Mouse (Mus musculus) Muller cell, postnatal 12 days (primary cell): ENCODE measurements around the gene Nhej1.

Experiments
- DNase-seq: peaks from one replicate; pipeline ENCODE4 v3.0.0-alpha.2; 2015; ENCODE audit errors: inconsistent ontology term

The Nhej1 gene

DNA sequence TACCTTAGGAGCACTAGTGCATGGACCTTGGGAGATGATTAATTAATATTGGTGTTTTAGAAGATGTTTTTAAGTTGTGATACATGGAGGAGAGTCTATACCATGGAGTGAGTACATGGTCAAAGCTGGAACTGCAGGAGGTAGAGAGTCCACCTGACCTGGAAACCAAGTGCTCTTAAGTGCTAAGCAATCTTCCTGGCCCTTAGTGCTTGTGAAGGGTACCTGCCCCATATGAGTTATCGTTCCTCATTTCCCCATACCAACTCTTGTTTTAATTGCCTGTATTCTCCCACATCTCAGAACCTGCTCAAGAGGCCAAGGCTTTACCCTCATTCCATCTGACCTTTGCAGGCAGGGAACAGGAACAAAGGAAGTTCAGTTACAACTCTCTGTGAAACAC, 149.1 kb downstream of the Nhej1 start:
- DNase-seq = no peak

DNA sequence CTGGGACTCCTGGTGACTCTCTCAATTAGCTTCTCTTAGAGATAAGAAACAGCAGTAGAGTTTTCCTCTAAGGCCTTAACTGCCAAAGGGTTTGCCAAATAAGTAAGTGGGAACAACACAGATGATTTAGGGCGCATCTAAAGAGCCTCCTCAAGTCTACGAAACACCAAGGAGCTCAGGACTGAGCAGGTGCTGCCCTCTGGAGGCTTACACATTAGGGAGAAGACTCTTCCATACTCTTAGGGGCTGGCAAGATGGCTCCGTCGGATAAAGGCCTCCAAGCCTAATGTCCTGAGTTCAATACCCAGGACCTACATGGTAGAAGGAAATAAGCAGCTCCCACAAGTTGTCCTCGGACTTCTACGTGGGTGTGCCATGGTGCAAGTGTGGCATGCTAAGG, 151.4 kb downstream of the Nhej1 start:
- DNase-seq = no peak

DNA sequence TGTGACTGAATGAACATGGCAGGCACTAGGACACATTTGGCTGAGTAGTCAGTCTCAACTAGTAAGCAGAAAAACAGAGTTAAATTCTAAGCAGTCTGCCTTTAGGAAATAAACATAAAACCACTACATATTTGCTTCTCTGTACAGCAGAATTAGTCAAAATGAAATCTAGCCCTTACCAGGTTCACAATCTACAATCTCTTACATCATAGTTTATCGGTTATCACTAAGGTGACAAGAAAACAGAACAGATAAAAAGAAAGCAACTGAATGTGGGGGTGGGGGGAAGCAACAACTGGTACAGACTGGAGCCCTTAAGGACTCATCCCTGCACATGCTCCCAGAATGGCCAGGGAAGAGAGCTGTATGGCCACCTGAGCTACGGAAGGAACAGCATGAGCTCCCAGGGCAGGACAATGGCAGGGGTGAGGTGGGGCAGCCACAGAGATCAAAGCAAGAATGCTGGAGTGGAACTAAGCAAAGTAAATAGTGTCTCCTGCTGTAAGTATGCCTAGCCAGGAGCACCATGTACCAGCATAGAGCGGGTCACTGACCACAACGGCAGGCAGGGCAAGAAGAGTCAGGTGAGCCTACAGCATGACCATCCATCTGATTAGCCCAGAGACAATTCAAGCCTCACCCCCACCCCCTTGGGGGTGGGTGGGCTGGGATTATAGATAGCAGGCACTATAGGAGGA, 153.5 kb downstream of the Nhej1 start:
- DNase-seq = no peak

DNA sequence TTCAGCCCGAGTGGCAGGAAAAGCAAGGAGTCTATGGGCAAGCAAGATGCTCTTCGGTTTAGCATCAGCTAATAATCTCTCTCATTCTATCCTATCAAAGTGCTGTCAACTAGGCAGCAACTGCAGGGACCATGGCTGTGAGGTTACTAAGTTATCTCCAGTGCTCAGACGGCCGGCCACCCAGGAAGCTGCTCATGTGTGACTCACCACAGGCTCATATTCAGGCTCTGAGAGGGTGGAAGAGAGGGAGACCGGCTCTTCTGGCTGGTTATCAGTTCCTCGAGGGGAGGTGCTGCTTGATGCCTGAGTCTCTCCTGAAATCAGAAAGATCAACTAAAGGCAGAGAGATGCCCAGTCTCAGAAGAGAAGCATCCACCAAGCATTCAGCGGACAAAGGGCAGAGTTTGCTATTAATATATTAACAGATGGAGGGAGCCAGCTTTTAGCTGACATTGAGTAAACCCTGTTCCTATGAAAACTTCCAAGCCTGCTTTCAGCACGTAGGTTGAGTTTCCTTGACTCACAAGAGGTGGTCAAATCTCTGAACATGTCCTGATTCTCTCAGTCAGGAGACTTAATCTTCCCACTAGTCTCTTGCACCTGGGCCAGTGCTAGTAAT, 156.9 kb downstream of the Nhej1 start:
- no peak for DNase-seq

DNA sequence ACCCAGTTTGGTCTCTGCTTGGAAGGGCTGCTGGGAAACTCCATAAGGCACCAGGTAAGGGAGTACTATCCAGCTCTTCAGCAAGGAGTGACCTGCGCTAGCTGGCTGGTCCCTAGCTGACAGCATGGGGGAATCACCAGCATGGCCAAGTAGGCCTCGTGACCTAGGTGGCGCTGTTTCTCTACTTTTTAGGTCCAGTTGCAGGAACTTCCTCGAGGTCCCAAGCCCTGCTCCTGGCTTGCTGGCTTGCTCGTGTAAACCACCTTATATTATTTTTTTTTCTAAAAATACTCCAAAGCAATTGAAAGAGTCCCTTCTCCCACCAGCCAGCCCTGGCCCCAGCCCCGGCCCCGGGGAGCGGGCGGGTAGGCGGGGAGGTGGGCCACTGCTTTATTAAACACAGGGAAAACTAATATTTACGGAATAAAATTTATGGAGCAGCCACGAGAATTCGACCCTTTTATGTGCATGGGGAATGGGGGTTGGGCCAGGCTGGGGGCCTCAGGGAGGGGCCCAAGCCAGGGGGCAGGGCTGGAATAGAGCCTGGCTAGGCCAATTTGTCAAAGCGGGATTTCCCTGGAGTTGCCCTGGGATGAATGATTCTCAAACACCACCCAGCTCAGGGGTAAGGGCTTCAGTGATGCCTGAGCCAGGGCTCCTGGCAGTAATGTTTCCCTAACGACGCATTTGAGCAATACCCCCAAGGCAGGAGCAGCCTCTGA, 160.3 kb downstream of the Nhej1 start:
- DNase-seq = peak; percentile 53

DNA sequence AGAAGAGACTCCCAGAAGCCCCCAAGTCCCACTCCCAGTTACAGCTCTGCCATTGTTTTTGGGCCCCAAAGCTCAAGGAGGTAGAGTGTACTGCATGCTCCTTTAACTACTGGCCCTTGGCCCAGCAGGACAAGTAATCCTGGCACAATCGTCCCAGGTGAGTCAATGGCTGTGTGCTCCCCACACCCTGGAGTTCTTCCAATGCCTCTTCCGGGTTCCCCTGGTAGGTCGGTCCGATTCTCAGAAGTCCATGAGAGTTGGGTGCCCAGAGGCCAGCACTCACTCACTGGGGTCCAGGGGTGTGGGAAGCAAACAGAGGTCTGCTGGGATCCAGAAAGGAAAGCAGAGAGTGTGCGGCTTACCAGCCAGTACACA, 162.2 kb downstream of the Nhej1 start:
- DNase-seq = no peak

DNA sequence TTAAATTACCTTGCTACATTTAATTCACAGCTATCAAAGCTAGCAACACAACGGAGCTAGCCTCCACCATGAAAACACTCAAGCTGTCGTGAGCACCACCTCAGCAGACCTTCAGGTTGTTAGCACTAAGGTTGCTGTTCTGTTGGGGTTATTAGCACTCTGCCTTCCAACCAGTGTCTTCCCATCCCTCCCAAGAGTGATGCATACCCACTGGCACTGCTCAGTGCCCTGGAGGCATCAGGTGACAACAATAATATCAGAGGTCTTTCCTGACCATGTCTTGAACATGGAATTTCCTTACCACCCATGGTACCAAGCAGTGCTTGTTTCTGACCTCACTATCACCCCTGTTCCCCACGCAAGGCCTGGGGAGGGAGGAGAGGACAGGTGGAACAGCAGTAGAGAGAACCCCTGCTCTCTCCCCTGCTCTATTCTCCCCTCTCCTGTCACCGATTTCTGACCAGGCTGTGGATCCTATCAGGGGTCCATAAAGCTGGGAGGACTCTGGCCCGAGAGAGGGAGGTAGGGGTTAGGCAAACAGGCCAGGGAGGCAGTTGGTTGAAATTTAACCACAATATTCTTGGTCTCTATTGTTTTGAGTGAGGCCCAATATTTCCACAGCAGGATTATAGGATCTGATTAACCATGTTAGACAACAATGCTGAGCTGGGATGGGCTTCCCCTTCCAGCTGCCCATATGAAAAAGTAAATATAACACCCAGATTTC, 162.7 kb downstream of the Nhej1 start:
- DNase-seq = no peak

DNA sequence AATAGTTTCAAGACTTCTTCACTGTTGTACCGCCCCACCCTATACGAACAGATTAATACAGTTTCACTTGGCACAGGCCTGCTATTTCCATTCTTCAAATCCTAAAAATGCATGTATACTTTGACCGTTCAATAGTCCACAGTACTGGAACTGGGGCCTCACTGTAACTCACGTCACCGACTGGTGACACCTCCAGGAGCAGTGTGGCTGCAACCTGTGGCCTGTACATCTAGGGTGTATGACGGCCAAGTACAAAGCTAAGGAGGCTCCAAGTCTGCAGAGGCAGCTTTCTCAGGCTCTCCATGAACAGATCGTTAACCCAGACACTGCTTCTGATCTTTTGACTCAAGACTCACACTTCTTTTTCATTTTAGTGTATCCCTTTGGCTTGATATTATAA, 163.3 kb downstream of the Nhej1 start:
- DNase-seq = no peak

DNA sequence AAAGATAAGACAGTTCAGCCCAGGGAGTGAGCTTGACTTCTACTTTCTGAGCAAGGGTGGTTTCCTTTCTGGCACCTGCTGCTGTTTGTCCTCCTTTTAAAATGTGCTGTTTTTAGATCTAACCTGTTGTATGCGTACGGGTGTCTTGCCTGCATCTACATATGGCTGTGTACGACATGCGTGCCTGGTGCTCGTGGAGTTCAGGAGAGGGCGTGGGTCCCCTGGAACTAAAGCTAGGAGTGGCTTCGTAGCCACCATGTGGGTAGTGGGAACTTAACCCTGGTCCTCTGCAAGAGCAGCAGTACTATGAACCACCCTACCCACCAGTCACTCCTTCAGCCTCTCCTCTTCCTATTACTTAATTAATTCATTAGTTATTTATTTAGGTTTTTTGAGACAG, 164.9 kb downstream of the Nhej1 start:
- no peak for DNase-seq

DNA sequence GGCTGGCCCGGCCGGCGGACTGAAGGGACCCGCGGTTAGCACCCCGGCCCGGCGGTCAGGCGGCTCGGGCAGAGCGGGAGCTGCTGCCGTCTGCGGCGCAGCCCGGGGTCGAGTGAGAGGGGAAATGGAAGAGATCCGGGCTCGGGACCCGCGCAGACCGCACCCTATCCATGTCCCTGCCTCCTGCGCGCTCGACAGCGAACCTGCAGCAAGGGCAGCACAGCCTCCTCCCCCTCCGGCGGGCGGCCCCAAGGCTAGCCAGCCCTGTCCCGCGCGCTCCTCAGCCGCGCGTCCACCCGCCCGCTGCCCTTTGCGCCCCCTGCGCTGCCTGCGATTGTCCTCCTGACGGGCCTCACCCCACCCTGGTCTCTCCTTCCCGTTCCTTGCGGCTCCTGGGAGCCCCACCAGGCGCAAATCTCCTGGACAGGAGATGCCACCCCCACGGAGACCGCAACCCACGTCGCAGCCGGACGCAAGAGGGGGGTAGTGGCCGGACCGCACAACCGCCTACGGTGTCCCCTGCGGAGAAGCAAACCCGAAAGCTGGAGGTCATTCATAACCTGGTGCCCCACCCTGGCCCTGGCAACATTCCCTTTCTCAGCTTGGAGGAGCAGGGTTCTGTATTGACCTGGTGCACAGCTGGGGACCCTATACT, 173.3 kb downstream of the Nhej1 start, which contains the start of gene Ihh:
Gene Ihh, minus strand, starts transcription at position 117 of the 655 bp plus-strand sequence.
- DNase-seq = no peak

DNA sequence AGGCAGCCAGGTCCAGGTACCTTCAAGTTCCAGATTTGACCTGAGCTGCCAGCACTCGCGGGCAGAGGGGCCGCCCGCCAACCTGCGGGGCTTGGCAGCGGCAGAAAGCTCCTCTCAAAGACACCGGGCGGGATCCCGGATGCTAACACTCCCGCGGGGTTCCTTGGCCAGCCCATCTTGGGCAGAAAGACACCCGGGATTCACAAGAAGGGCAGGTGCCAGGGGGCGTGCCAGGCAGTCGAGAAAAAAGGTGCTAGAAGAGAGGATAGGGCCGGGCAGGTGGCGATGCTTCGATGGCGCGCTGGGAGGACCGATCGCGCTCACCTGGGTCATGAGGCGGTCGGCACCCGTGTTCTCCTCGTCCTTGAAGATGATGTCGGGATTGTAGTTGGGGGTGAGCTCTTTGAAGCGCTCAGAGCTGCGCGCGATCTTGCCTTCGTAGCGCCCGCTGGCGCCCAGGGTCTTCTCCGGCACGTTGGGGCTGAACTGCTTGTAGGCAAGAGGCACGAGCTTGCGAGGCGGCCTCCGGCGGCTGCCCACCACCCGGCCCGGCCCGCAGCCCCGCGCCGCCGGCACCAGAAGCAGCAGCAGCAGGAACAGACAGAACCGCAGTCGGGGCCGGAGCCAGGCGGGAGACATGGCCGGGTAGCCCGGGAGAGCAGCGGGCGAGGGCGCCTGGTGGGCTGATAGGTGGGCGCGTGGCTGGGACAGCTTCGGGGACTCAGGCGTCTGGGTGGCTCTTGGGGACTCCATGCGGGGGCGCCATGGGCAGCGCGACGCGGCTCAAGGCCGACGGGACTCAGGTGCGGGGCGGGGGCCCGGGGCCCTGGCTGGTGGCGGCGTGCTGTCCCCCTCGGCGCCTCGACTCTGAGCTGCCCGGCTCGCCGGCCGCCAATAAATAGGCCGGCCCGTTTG, 174.2 kb downstream of the Nhej1 start:
- DNase-seq = peak; percentile 12

DNA sequence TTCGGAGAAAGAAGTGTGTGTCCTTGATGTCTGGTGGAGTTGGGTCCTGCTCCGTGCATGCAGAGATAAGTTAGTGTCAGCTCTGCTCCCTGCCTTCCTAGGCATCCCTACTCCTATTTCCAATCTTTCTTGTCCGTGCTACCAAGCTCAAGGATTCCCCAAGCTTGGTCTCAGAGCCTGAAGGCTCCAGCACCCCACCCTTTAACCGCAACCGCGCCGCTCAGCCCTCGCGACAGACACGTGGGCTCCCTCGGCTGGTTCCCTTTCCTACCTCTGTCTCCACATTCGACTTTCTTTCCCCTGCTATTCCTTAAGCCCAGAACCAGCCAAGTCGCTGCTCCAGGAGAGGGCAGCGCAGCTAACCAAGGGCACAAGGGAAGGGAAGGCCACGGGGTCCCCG, 174.9 kb downstream of the Nhej1 start:
- DNase-seq = peak; percentile 17

DNA sequence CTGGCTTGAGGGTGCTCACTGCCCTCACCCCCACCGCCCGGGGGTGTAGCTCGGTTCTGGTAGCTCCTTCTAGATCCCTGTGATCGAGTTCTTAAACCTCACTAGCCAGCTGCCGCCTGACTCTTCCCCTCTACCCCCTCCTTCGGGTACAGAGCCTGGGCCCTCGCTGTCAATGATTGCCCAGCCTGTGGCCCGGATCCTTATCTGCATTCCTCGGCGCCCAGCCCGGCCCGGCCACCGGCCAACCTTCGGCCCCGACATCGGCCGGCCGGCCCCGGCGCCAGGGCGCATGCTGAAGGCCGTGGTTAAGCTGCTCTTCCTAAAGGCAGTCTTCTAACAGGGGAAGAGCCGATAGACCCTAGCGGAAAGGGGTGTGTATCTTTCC, 175.3 kb downstream of the Nhej1 start:
- DNase-seq = peak; percentile 58

DNA sequence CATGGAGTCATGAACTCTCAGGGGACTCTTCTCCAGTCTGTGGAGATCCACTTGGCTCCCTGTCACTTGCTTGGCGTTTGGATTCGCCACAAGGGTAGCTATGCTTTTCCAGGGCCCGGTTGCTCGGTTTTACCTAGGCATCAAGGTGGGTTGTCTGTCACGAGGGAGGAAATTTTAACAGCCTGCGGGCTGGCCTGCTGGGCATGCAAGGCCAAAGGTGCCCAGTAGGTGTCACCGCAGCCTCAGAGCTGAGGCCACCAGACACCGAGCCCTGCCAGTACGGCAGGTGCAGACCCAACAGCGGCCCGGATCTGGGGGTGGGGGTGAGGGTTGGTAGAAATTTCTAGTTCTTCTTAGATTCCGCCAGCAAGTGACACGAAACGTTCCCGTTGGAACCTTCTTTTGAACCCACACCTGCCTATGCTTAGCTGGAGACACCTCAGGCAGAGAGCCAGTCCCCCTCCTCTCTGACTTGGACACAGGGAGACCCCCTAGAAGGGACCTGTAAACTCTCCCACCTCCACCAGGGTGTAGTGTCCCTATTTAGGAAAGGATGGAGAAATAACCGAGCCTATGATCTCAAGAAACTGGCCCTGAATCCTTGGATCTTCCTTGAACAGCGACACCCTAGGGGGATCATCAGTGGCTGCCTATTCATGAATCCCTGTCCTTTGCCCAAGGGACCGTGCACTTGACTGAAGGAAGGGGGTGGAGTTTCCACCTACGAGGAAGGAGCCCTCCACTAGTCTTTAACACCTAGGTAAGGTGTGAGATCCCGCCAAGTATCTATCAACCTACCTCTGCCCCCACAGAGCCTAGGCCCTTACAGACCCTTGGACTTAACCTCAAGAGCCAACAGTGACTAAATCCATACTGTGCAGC, 176.0 kb downstream of the Nhej1 start:
- peak; percentile 38 for DNase-seq

DNA sequence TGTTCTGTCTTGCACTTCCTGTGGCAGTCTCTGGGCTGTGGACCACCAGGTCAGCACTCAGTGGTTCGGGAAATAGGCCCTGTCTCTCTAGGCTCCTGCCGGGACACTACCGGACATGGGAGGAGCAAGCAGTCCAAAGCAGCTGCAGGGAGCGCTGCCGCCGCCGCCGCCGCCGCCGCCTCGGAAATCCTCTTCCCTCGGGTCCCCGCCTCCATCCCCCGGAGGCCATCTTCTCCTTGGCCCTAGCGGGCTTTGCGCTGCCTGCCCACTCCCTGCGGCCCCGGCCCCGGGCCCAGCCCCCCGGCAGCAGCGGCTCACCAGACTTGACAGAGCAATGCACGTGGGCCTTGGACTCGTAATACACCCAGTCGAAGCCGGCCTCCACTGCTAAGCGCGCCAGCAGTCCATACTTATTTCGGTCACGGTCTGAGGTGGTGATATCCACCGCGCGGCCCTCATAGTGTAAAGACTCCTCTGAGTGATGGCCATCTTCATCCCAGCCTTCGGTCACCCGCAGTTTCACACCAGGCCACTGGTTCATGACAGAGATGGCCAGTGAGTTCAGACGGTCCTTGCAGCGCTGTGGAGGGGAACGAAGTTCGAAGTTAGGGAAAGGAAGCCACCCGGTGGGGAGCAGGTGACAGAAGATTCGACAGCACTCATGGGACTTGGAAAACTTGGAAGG, 176.9 kb downstream of the Nhej1 start:
- DNase-seq = peak; percentile 25

DNA sequence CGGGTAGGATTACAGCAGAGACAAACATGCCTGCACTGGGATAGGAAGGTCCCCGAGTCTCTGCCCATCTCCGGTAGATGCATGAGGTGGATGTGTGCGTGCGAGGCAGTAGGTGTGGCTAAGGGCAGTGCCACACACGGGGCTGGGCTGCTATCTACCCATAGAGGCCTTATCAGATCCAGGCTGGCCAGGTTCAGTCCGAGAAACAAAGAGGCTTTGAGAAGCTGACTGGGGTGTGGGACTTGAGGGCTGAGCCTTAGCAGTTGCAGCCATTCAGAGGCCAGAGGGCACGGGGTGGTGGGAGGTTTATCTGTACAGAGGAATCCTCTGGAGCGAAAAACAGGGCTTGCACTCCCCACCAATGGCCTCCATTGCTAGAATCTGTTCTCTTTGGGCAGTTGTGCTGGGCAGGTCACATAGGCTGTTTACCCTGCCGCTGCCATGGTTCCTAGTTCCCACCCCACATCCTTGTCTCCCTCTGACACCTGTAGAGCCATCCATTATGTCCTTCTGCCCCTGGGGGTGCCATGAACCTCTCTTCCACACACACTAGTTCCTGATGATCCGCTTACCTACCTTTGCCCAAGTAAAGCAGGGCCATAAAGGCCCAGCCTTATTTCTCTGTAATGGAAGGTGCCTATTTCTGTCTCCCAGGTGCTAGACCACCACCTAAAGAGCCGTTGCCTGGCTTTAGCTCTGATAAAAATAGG, 183.2 kb downstream of the Nhej1 start:
- no peak for DNase-seq

DNA sequence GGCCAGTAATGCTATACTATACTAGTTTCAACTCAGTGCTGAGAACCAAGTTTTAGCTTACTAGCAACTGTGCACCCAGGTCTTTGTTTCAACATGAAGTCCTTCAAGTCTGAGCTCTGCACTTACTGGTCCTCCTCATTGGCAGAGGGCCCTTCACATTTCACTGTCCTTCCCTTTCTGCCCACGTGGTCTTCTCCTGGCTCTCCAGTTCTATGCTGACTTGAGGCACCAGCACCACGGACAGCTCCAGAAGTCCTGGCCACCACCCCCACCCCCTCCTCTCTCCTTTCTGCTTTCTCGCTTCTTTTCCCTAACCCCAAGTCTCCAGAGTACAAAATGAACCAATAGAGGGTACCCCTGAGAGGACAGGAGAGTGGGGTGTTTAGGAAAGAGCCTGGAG, 185.2 kb downstream of the Nhej1 start:
- DNase-seq = no peak

DNA sequence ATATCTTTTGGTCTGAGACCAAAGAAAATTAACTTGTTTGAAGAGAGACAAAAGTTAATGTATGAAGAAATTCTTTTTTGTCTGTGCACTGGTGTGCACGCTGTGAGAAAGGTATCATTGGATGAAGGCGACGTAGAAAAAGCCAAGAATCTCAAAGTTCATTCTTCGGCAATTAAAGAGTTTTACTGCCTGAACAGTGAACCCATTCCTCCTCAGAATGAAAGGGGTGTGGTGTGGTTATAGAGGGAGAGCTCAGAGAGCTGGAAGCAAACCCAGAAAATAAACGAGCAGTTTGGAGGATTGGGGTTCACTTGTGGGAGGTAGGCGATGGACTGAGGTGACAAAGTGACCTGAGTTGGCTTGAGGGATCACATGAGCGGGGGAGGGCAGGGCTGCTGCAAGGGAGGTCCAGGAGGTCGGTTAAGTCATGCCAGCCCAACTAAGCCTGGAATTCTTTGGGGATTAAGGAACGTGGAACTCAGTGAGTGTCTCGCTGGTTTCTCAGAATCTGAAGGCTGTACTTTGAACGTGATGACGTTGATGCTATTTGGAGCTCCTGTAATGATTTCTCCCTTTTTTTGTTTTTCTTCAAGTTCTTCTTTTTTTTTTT, 188.7 kb downstream of the Nhej1 start:
- no peak for DNase-seq
